Mouse (Mus musculus) hindbrain, postnatal 0 days (tissue): ENCODE measurements around the gene Gm15085. TPM values are rescaled to one million over a fixed set of nuclear protein-coding genes. Genes with fewer than 3 reads are reported as not detected.
"Not testable (repeated sequence)": the region's sequence is repeated elsewhere in the genome, so short reads cannot be mapped to it uniquely, and the experiment has no call there.

Source experiments
- ATAC-seq: fragments of 200-750 bp; cut with Nextera tagmentation; 2 replicates; pipeline ENCODE4 v1.8.0; 2017; ENCODE audit warnings: mild to moderate bottlenecking, moderate TSS enrichment, moderate library complexity
- DNase-seq: peaks from one replicate; pipeline ENCODE4 v3.0.0-alpha.2; 2015; ENCODE audit warnings: low spot score
- H3K27ac ChIP-seq: fragments of 300-500 bp; sonication (generic); 2 replicates; pipeline ENCODE4 v1.5.1; 2014; ENCODE audit warnings: mild to moderate bottlenecking
- H3K27me3 ChIP-seq: fragments of 300-500 bp; sonication (generic); 2 replicates; pipeline ENCODE4 v1.6.1; 2014; ENCODE audit warnings: low read length, mixed read lengths; ENCODE audit not compliant: insufficient read depth
- H3K36me3 ChIP-seq: fragments of 300-500 bp; sonication (generic); 2 replicates; pipeline ENCODE4 v1.6.1; 2014; ENCODE audit warnings: low read length, mixed read lengths; ENCODE audit not compliant: insufficient read depth
- H3K4me1 ChIP-seq: fragments of 300-500 bp; sonication (generic); 2 replicates; pipeline ENCODE4 v1.6.1; 2014; ENCODE audit warnings: antibody characterized with exemption, low read length, mixed read lengths; ENCODE audit not compliant: insufficient read depth
- H3K4me2 ChIP-seq: fragments of 300-500 bp; sonication (generic); 2 replicates; pipeline ENCODE4 v1.6.1; 2014; ENCODE audit warnings: low read depth, mild to moderate bottlenecking, low read length, moderate library complexity, mixed read lengths
- H3K4me3 ChIP-seq: fragments of 300-500 bp; sonication (generic); 2 replicates; pipeline ENCODE4 v1.5.1; 2014; ENCODE audit warnings: low read length
- H3K9ac ChIP-seq: fragments of 300-500 bp; sonication (generic); replicated peaks from 2 replicates; pipeline ENCODE4 v1.6.1; 2014; ENCODE audit warnings: mild to moderate bottlenecking, low read length, moderate library complexity, mixed read lengths
- H3K9me3 ChIP-seq: fragments of 300-500 bp; sonication (generic); 2 replicates; pipeline ENCODE4 v1.6.1; 2016; ENCODE audit warnings: low read length, mixed read lengths
- WGBS: fragments of 180-500 bp; shearing (Covaris S2); extraction: QIAGEN DNeasy Blood & Tissue Kit; methylation state at CpG from one replicate; pipeline ENCODE4 v1.1.7; 2014; 5-methylcytosine and 5-hydroxymethylcytosine counted together
- polyA plus RNA-seq: library from polyadenylated mRNA; unstranded; fragments of >200 nt; fragmentation: Nextera tagmentation; extraction: Ambion mirVana; gene quantifications from 2 replicates; pipeline ENCODE4 v1.2.1, GENCODE M21; 2015
- total RNA-seq: library from RNA; depleted of rRNA; stranded (reverse); fragments of >200 nt; gene quantifications from 2 replicates; pipeline ENCODE4 v1.2.3, GENCODE M21; 2014; rRNA removed

Gm15085 gene
- total RNA-seq (not detected in 2 replicates), polyA plus RNA-seq (not detected in 2 replicates)

DNA sequence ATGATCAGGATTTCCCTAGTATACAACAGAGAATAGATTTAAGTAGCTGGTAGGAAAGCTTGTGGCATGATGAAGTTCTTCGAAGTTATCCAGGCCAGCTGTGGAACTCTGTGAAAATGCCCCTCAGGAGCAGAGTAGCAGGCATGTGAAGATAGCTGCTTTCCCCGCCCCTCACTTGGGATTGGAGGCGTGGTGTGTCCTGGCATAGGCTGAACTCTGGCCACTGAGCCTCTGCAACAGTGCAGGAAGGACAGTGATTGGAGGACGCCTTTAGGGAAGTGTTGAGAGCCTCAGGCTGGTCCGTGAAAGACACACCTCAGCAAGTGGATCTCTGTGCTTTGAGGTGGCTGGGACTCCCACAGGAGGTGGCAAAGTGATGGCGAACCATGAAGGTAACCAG is at the start of gene Gm15085:
Gm15085 (plus strand) TSS at position 301 of the 400 bp plus-strand sequence.
- H3K4me2 ChIP-seq, ATAC-seq, H3K9ac ChIP-seq, H3K36me3 ChIP-seq, H3K4me1 ChIP-seq, H3K9me3 ChIP-seq, H3K27me3 ChIP-seq, H3K4me3 ChIP-seq, DNase-seq, H3K27ac ChIP-seq: not testable (repeated sequence)
- no CpG with 5 or more reads among the region's 6 CpGs for WGBS

Other genes starting within 250 kb of the Gm15085 start
- gene Gm15093, start 175.2 kb upstream of the Gm15085 start, total RNA-seq = not detected in 2 replicates
- not detected in 2 replicates for gene Gm15093, start 175.2 kb upstream of the Gm15085 start, polyA plus RNA-seq
- not detected in 2 replicates for gene Gm10439, start 147.0 kb downstream of the Gm15085 start, total RNA-seq
- gene Gm10439, start 147.0 kb downstream of the Gm15085 start, polyA plus RNA-seq = not detected in 2 replicates